ENCODE assay signal across 8 mouse cellular contexts in genomic region chr11:119036934-119037779, GRCm38 (mm10). TPM values are rescaled to one million over a fixed set of nuclear protein-coding genes. Genes with fewer than 3 reads are reported as not detected.
DNase-seq lines count a peak whose midpoint lies in the region; ATAC-seq and TF ChIP-seq lines count a peak whose summit lies in the region.

No protein-coding gene starts in this region.

- H3K36me3 ChIP-seq in C2C12 (ENCODE audit: control insufficient read depth, insufficient read depth) = peaks cover 8% of the 10 kb centered on the region
- H3K36me3 ChIP-seq in forebrain, embryonic 10.5 days (replicated peaks) = peaks cover 11% of the 10 kb centered on the region
- H3K36me3 ChIP-seq in kidney, embryonic 16.5 days (ENCODE audit: insufficient read depth, low read length) = peaks cover 10% of the 10 kb centered on the region
- peaks cover 8% of the 10 kb centered on the region for H3K36me3 ChIP-seq in midbrain, postnatal 0 days (ENCODE audit: insufficient read depth, low read length)

- H3K4me3 ChIP-seq in cerebellum, adult 2 months (replicated peaks; ENCODE audit: insufficient read depth, low read depth, low read length) = peak overlapping the region; percentile 9
- peak overlapping the region; percentile 30 for H3K4me3 ChIP-seq in C2C12 (ENCODE audit: insufficient read depth, poor library complexity, severe bottlenecking)
- peak overlapping the region; percentile 70 for H3K4me3 ChIP-seq in forebrain, embryonic 10.5 days
- peak overlapping the region; percentile 59 for H3K4me3 ChIP-seq in kidney, embryonic 16.5 days (ENCODE audit: low read length)
- H3K4me3 ChIP-seq in midbrain, postnatal 0 days (ENCODE audit: low read depth, low read length) = peak overlapping the region; percentile 32

- no peaks in the 10 kb centered on the region for H3K9me3 ChIP-seq in forebrain, embryonic 10.5 days
- no peaks in the 10 kb centered on the region for H3K9me3 ChIP-seq in kidney, embryonic 16.5 days (ENCODE audit: low read length)
- no peaks in the 10 kb centered on the region for H3K9me3 ChIP-seq in midbrain, postnatal 0 days (ENCODE audit: low read length)

- TF ChIP-seq POLR2A in cerebellum, adult 2 months (IDR thresholded peaks at IDR 0.05; ENCODE audit: borderline replicate concordance, insufficient read depth, low read length) = no peak

- ATAC-seq in kidney, embryonic 16.5 days (ENCODE audit: low FRiP score, low TSS enrichment) = no peak
- ATAC-seq in midbrain, postnatal 0 days (ENCODE audit: low FRiP score) = no peak

- peaks cover 15% of the 10 kb centered on the region for H3K4me1 ChIP-seq in cerebellum, adult 2 months (ENCODE audit: control insufficient read depth, insufficient read depth, low read length)
- H3K4me1 ChIP-seq in forebrain, embryonic 10.5 days = peaks cover 84% of the 10 kb centered on the region
- H3K4me1 ChIP-seq in kidney, embryonic 16.5 days (ENCODE audit: insufficient read depth, low read length) = peaks cover 38% of the 10 kb centered on the region
- H3K4me1 ChIP-seq in midbrain, postnatal 0 days (ENCODE audit: insufficient read depth, low read length) = peaks cover 21% of the 10 kb centered on the region; the same call in 1 of the 2 replicates

- peak; percentile 55 to 61 for DNase-seq in cerebellum, adult 2 months
- DNase-seq in cerebellum, postnatal 4 days (ENCODE audit: low spot score in 2 of 2) = no peak
- peak; percentile 61 for DNase-seq in forebrain, embryonic 10.5 days (ENCODE audit: extremely low spot score, low spot score)
- DNase-seq in midbrain, postnatal 0 days (ENCODE audit: low spot score) = no peak
- DNase-seq in left cerebral cortex, postnatal 14 days (ENCODE audit: low spot score in 2 of 2) = no peak
- no peak for DNase-seq in natural killer cell, adult 2 months (ENCODE audit: low spot score in 2 of 2)

- H3K9ac ChIP-seq in kidney, embryonic 16.5 days (replicated peaks; ENCODE audit: low read length) = peak overlapping the region; percentile 69
- H3K9ac ChIP-seq in midbrain, postnatal 0 days (replicated peaks; ENCODE audit: low read length, poor library complexity, severe bottlenecking) = no peak overlapping the region

- intact Hi-C loops in left cerebral cortex, postnatal 14 days (cut with DNase I) = loop anchor here (5.0 kb wide), 1 partner anchor 40 kb away; no protein-coding TSS in a partner anchor

- 12% methylated on average over 57 of the region's 57 CpGs for WGBS in cerebellum, adult 2 months
- WGBS in forebrain, embryonic 10.5 days = under 1% methylated on average over 57 of the region's 57 CpGs
- 2% methylated on average over 57 of the region's 57 CpGs for WGBS in kidney, embryonic 16.5 days
- 20% methylated on average over 55 of the region's 57 CpGs for WGBS in midbrain, postnatal 0 days

- peak overlapping the region; percentile 87 for H3K4me2 ChIP-seq in kidney, embryonic 16.5 days (replicated peaks; ENCODE audit: low read depth, low read length)
- peak overlapping the region; percentile 58 for H3K4me2 ChIP-seq in midbrain, postnatal 0 days (ENCODE audit: low read depth, low read length, poor library complexity, severe bottlenecking)

- H3K79me2 ChIP-seq in C2C12 (ENCODE audit: control insufficient read depth, insufficient read depth) = peaks cover 10% of the 10 kb centered on the region

- H3ac ChIP-seq in C2C12 (ENCODE audit: control insufficient read depth, insufficient read length, low read depth) = peak overlapping the region; percentile 61

- H3K27ac ChIP-seq in cerebellum, adult 2 months (ENCODE audit: insufficient read depth, low read length) = no peak overlapping the region
- peak overlapping the region; percentile 69 for H3K27ac ChIP-seq in forebrain, embryonic 10.5 days
- H3K27ac ChIP-seq in kidney, embryonic 16.5 days (ENCODE audit: low read length) = no peak overlapping the region
- H3K27ac ChIP-seq in midbrain, postnatal 0 days (ENCODE audit: low read depth, low read length) = no peak overlapping the region

- no peaks in the 10 kb centered on the region for H3K79me3 ChIP-seq in C2C12 (ENCODE audit: low read depth)

- H3K27me3 ChIP-seq in cerebellum, adult 2 months (ENCODE audit: control insufficient read depth, insufficient read depth, low read length) = peaks cover 4% of the 10 kb centered on the region; the same call in 1 of the 2 replicates
- H3K27me3 ChIP-seq in C2C12 (ENCODE audit: control insufficient read depth, insufficient read depth, insufficient read length) = no peaks in the 10 kb centered on the region
- H3K27me3 ChIP-seq in forebrain, embryonic 10.5 days (ENCODE audit: poor library complexity, severe bottlenecking) = peaks cover 89% of the 10 kb centered on the region
- peaks cover 62% of the 10 kb centered on the region for H3K27me3 ChIP-seq in kidney, embryonic 16.5 days (ENCODE audit: insufficient read depth, low read length)
- peaks cover 18% of the 10 kb centered on the region for H3K27me3 ChIP-seq in midbrain, postnatal 0 days (ENCODE audit: insufficient read depth, low read length)

- TF ChIP-seq CTCF in cerebellum, adult 2 months (IDR thresholded peaks at IDR 0.05; ENCODE audit: borderline replicate concordance, insufficient read depth, low read depth, low read length) = no peak
- TF ChIP-seq CTCF in C2C12 (IDR thresholded peaks at IDR 0.05; ENCODE audit: control insufficient read depth, insufficient read depth, insufficient read length) = no peak
- no peak for TF ChIP-seq CTCF in midbrain, postnatal 0 days (IDR thresholded peaks at IDR 0.05)

TF ChIP-seq in C2C12, 6 proteins besides CTCF, POLR2A, EP300 and RAD21:
- TF ChIP-seq MYOD1 (IDR thresholded peaks at IDR 0.05; ENCODE audit: control insufficient read depth, insufficient read length, low read depth) (no peak), MYOG (IDR thresholded peaks at IDR 0.05; ENCODE audit: control insufficient read depth, extremely low read depth, insufficient read length) (no peak), USF1 (IDR thresholded peaks at IDR 0.05; ENCODE audit: low read depth) (no peak), CEBPB (IDR thresholded peaks at IDR 0.05; ENCODE audit: low read depth) (no peak), FOSL1 (IDR thresholded peaks at IDR 0.05; ENCODE audit: insufficient read depth, low read length, poor library complexity, severe bottlenecking) (no peak), MAX (IDR thresholded peaks at IDR 0.05) (no peak)

RNA-seq across cellular contexts. Expression of gene Cbx8, which starts 3.6 kb away (rescaled TPM):
- 8.7 and 10.5 TPM in 2 replicates for polyA plus RNA-seq in cerebellum, adult 2 months (2012; rRNA removed)
- polyA plus RNA-seq in C2C12 (2012; fragmentation: generic; extraction: Trizol) = 6.4 TPM
- polyA plus RNA-seq in forebrain, embryonic 10.5 days (2016; fragmentation: Nextera tagmentation; extraction: Ambion mirVana) = 9.5 and 11.3 TPM in 2 replicates
- polyA plus RNA-seq in kidney, embryonic 16.5 days (2015; fragmentation: Nextera tagmentation; extraction: Ambion mirVana) = 8.2 and 8.5 TPM in 2 replicates
- total RNA-seq in midbrain, postnatal 0 days (2014; rRNA removed) = 14.9 and 15.5 TPM in 2 replicates
- 6.8 and 7.6 TPM in 2 replicates for polyA plus RNA-seq in midbrain, postnatal 0 days (2015; fragmentation: Nextera tagmentation; extraction: Ambion mirVana)
- total RNA-seq in left cerebral cortex, postnatal 14 days (2021) = 10 to 100 TPM; 12.9 to 15.4 TPM

RNA-seq across cellular contexts. Expression of gene Cbx2, which starts 14.4 kb away (rescaled TPM):
- 4.1 and 4.6 TPM in 2 replicates for polyA plus RNA-seq in cerebellum, adult 2 months (2012; rRNA removed)
- 14.8 TPM for polyA plus RNA-seq in C2C12 (2012; fragmentation: generic; extraction: Trizol)
- polyA plus RNA-seq in forebrain, embryonic 10.5 days (2016; fragmentation: Nextera tagmentation; extraction: Ambion mirVana) = 115 and 127 TPM in 2 replicates
- 35.5 and 37.3 TPM in 2 replicates for polyA plus RNA-seq in kidney, embryonic 16.5 days (2015; fragmentation: Nextera tagmentation; extraction: Ambion mirVana)
- 9.6 and 10.6 TPM in 2 replicates for total RNA-seq in midbrain, postnatal 0 days (2014; rRNA removed)
- 5.6 and 6.7 TPM in 2 replicates for polyA plus RNA-seq in midbrain, postnatal 0 days (2015; fragmentation: Nextera tagmentation; extraction: Ambion mirVana)
- total RNA-seq in left cerebral cortex, postnatal 14 days (2021) = 1 to 10 TPM; 2.4 to 3.4 TPM

RNA-seq across cellular contexts. Expression of gene Cbx4, which starts 48.9 kb away (rescaled TPM):
- polyA plus RNA-seq in cerebellum, adult 2 months (2012; rRNA removed) = 50.1 and 57.6 TPM in 2 replicates
- polyA plus RNA-seq in C2C12 (2012; fragmentation: generic; extraction: Trizol) = 12.1 TPM
- polyA plus RNA-seq in forebrain, embryonic 10.5 days (2016; fragmentation: Nextera tagmentation; extraction: Ambion mirVana) = 3.3 and 4.6 TPM in 2 replicates
- polyA plus RNA-seq in kidney, embryonic 16.5 days (2015; fragmentation: Nextera tagmentation; extraction: Ambion mirVana) = 9.9 and 10.9 TPM in 2 replicates
- 48.6 and 53.4 TPM in 2 replicates for total RNA-seq in midbrain, postnatal 0 days (2014; rRNA removed)
- 30.5 TPM in 2 replicates for polyA plus RNA-seq in midbrain, postnatal 0 days (2015; fragmentation: Nextera tagmentation; extraction: Ambion mirVana)
- 10 to 100 TPM; 63.2 to 74.0 TPM for total RNA-seq in left cerebral cortex, postnatal 14 days (2021)

RNA-seq across cellular contexts. Expression of gene Enpp7, which starts 49.2 kb away (rescaled TPM):
- not detected in 2 replicates for polyA plus RNA-seq in cerebellum, adult 2 months (2012; rRNA removed)
- not detected for polyA plus RNA-seq in C2C12 (2012; fragmentation: generic; extraction: Trizol)
- polyA plus RNA-seq in forebrain, embryonic 10.5 days (2016; fragmentation: Nextera tagmentation; extraction: Ambion mirVana) = not detected in 2 replicates
- polyA plus RNA-seq in kidney, embryonic 16.5 days (2015; fragmentation: Nextera tagmentation; extraction: Ambion mirVana) = not detected in 2 replicates
- not detected in 2 replicates for total RNA-seq in midbrain, postnatal 0 days (2014; rRNA removed)
- not detected in 2 replicates for polyA plus RNA-seq in midbrain, postnatal 0 days (2015; fragmentation: Nextera tagmentation; extraction: Ambion mirVana)
- not detected for total RNA-seq in left cerebral cortex, postnatal 14 days (2021)

Comparison
In these comparisons a context has a peak if more than half of its experiments do, and no peak if none do; other contexts are left out.
1. DNase-seq: peak in cerebellum, adult 2 months (2 of 2) and forebrain, embryonic 10.5 days (single experiment); none in cerebellum, postnatal 4 days (0 of 2), midbrain, postnatal 0 days (single experiment), left cerebral cortex, postnatal 14 days (0 of 2) and natural killer cell, adult 2 months (0 of 2).
2. H3K4me3 ChIP-seq: peak in every context shown above with its lines; median percentile 70 in forebrain, embryonic 10.5 days; 59 in kidney, embryonic 16.5 days; 32 in midbrain, postnatal 0 days; 30 in C2C12; 9 in cerebellum, adult 2 months.